Mouse (Mus musculus): ENCODE data around the gene Slc25a39.

DNA sequence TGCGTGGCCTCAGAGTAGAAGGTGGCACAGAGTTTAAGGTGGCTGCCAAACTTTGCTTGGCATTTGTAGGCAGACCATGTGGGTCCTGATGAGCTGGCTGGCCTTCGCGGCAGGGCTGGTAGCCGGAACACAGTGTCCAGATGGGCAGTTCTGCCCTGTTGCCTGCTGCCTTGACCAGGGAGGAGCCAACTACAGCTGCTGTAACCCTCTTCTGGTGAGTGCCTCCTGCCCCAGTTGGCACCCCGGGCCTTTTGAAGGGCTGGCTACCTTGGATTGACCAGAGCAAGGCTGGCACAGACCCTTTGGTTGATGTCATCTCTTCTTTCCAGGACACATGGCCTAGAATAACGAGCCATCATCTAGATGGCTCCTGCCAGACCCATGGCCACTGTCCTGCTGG, 25.1 kb upstream of the Slc25a39 start:
- no peak for TF ChIP-seq CTCF (IDR thresholded peaks at IDR 0.05; ENCODE audit: borderline replicate concordance, insufficient read depth, low read depth, low read length)
- TF ChIP-seq POLR2A (IDR thresholded peaks at IDR 0.05; ENCODE audit: borderline replicate concordance, insufficient read depth, low read length): no peak
